Mouse (Mus musculus) brain, embryonic 14.5 days (tissue): ENCODE measurements around the gene C1qc.

ENCODE experiments used
- CTCF ChIP-seq: fragments of 200-500 bp; IDR thresholded peaks from 2 replicates; pipeline ENCODE4 v1.5.1; 2012; ENCODE audit warnings: inconsistent platforms, mild to moderate bottlenecking, moderate library complexity, borderline replicate concordance; ENCODE audit not compliant: insufficient read depth, insufficient read length; ENCODE audit errors: extremely low read depth
- POLR2A ChIP-seq: fragments of 200-500 bp; IDR thresholded peaks from 2 replicates; pipeline ENCODE4 v1.6.1; 2012; ENCODE audit warnings: mild to moderate bottlenecking, inconsistent platforms, borderline replicate concordance; ENCODE audit not compliant: poor library complexity, insufficient read depth, insufficient read length, severe bottlenecking; ENCODE audit errors: extremely low read depth

GRCm38 (mm10) chr4:136862411-136862810 is 30.5 kb downstream of the C1qc start:
- no peak for TF ChIP-seq POLR2A
- no peak for TF ChIP-seq CTCF
